Mouse (Mus musculus) kidney, embryonic 15.5 days (tissue): ENCODE measurements at regions not wholly inside any gene's neighbourhood (a gene's known extent, or its start where the extent isn't known, plus 50 kb on each side); places are given as distances from the start of the nearest gene placed in this dataset.
"Not testable (repeated sequence)": the region's sequence is repeated elsewhere in the genome, so short reads cannot be mapped to it uniquely, and the experiment has no call there.

ENCODE experiments used
- ATAC-seq: fragments of 200-750 bp; cut with Nextera tagmentation; replicated peaks from 2 replicates; pipeline ENCODE4 v1.8.0; 2017; ENCODE audit warnings: moderate TSS enrichment; ENCODE audit not compliant: low FRiP score
- H3K27ac ChIP-seq: fragments of 300-500 bp; sonication (generic); 2 replicates; pipeline ENCODE4 v1.5.1; 2015; ENCODE audit warnings: mild to moderate bottlenecking, inconsistent platforms
- H3K27me3 ChIP-seq: fragments of 300-500 bp; sonication (generic); 2 replicates; pipeline ENCODE4 v1.6.1; 2015; ENCODE audit warnings: inconsistent platforms
- H3K36me3 ChIP-seq: fragments of 300-500 bp; sonication (generic); 2 replicates; pipeline ENCODE4 v1.6.1; 2015; ENCODE audit warnings: inconsistent platforms
- H3K4me1 ChIP-seq: fragments of 300-500 bp; sonication (generic); 2 replicates; pipeline ENCODE4 v1.6.1; 2015; ENCODE audit warnings: inconsistent platforms
- H3K4me2 ChIP-seq: fragments of 300-500 bp; sonication (generic); 2 replicates; pipeline ENCODE4 v1.6.1; 2015; ENCODE audit warnings: moderate library complexity, mild to moderate bottlenecking, inconsistent platforms
- H3K4me3 ChIP-seq: fragments of 300-500 bp; sonication (generic); replicated peaks from 2 replicates; pipeline ENCODE4 v1.5.1; 2015; ENCODE audit warnings: mild to moderate bottlenecking, inconsistent platforms
- H3K9ac ChIP-seq: fragments of 300-500 bp; sonication (generic); 2 replicates; pipeline ENCODE4 v1.6.1; 2015; ENCODE audit warnings: mild to moderate bottlenecking, inconsistent platforms
- H3K9me3 ChIP-seq: fragments of 300-500 bp; sonication (generic); replicated peaks from 2 replicates; pipeline ENCODE4 v1.6.1; 2016; ENCODE audit warnings: inconsistent platforms
- WGBS: fragments of 180-500 bp; shearing (Covaris S2); methylation state at CpG from one replicate; pipeline ENCODE4 v1.1.7; 2015; ENCODE audit warnings: mixed read lengths; 5-methylcytosine and 5-hydroxymethylcytosine counted together

GRCm38 (mm10) chr9:4234796-4235195 lies 74.5 kb downstream of the Aasdhppt start:
- Histone ChIP-seq H3K4me3 (no peak overlapping the region), H3K4me1 (no peaks in the 10 kb centered on the region), H3K36me3 (no peaks in the 10 kb centered on the region), H3K9ac (no peak overlapping the region), H3K9me3 (no peaks in the 10 kb centered on the region), H3K27me3 (no peaks in the 10 kb centered on the region), H3K27ac (no peak overlapping the region), H3K4me2 (no peak overlapping the region)
- WGBS: 48% methylated on average over 6 of the region's 6 CpGs
- ATAC-seq: no peak

- not testable (repeated sequence) for H3K9me3 ChIP-seq, H3K4me3 ChIP-seq, ATAC-seq, H3K9ac ChIP-seq, H3K4me1 ChIP-seq, H3K27ac ChIP-seq, H3K27me3 ChIP-seq, H3K36me3 ChIP-seq, H3K4me2 ChIP-seq
- 87% methylated on average over 1 of the region's 1 CpGs for WGBS
Measured at GRCm38 (mm10) chr9:4214571-4214970, 94.7 kb downstream of the Aasdhppt start.

- ATAC-seq: no peak
- Histone ChIP-seq H3K9ac (no peak overlapping the region), H3K4me2 (no peak overlapping the region), H3K4me1 (no peaks in the 10 kb centered on the region), H3K27me3 (no peaks in the 10 kb centered on the region), H3K9me3 (no peaks in the 10 kb centered on the region), H3K4me3 (no peak overlapping the region), H3K27ac (no peak overlapping the region), H3K36me3 (no peaks in the 10 kb centered on the region)
- 95% methylated on average over 4 of the region's 4 CpGs for WGBS
Measured at GRCm38 (mm10) chr9:4209987-4210476, 99.2 kb downstream of the Aasdhppt start.

GRCm38 (mm10) chr9:4192737-4193136 lies 116.5 kb downstream of the Aasdhppt start:
- H3K4me3 ChIP-seq, H3K4me2 ChIP-seq, H3K27me3 ChIP-seq, H3K9me3 ChIP-seq, ATAC-seq, H3K4me1 ChIP-seq, H3K27ac ChIP-seq, H3K36me3 ChIP-seq, H3K9ac ChIP-seq: not testable (repeated sequence)
- WGBS: 81% methylated on average over 4 of the region's 4 CpGs

GRCm38 (mm10) chr9:4156011-4156410 lies 153.3 kb downstream of the Aasdhppt start:
- not testable (repeated sequence) for H3K36me3 ChIP-seq, H3K4me1 ChIP-seq, H3K4me3 ChIP-seq, H3K27me3 ChIP-seq, H3K9ac ChIP-seq, H3K4me2 ChIP-seq, H3K27ac ChIP-seq, H3K9me3 ChIP-seq, ATAC-seq
- 90% methylated on average over 12 of the region's 12 CpGs for WGBS

GRCm38 (mm10) chr9:4138829-4139228 lies 170.4 kb downstream of the Aasdhppt start:
- not testable (repeated sequence) for ATAC-seq, H3K36me3 ChIP-seq

GRCm38 (mm10) chr9:4092518-4092917 lies 216.8 kb downstream of the Aasdhppt start:
- H3K27ac ChIP-seq: no peak overlapping the region
- 84% methylated on average over 3 of the region's 3 CpGs for WGBS
- no peak overlapping the region for H3K4me3 ChIP-seq
- H3K4me1 ChIP-seq: no peaks in the 10 kb centered on the region
- no peaks in the 10 kb centered on the region for H3K9me3 ChIP-seq
- no peaks in the 10 kb centered on the region for H3K36me3 ChIP-seq
- no peak for ATAC-seq
- H3K4me2 ChIP-seq: no peak overlapping the region
- H3K27me3 ChIP-seq: no peaks in the 10 kb centered on the region
- no peak overlapping the region for H3K9ac ChIP-seq

More at GRCm38 (mm10) chr9:4138829-4139228, 170.4 kb downstream of the Aasdhppt start:
- not testable (repeated sequence) for H3K27me3 ChIP-seq, H3K4me3 ChIP-seq, H3K4me2 ChIP-seq, H3K4me1 ChIP-seq, H3K9ac ChIP-seq, H3K9me3 ChIP-seq, H3K27ac ChIP-seq
- WGBS: 53% methylated on average over 15 of the region's 15 CpGs

GRCm38 (mm10) chr9:4082668-4083067 lies 226.6 kb downstream of the Aasdhppt start:
- 66% methylated on average over 4 of the region's 4 CpGs for WGBS
- H3K36me3 ChIP-seq, H3K27ac ChIP-seq, H3K27me3 ChIP-seq, H3K9me3 ChIP-seq, H3K4me2 ChIP-seq, H3K4me1 ChIP-seq, H3K9ac ChIP-seq, H3K4me3 ChIP-seq, ATAC-seq: not testable (repeated sequence)

GRCm38 (mm10) chr9:4061037-4061436 lies 248.2 kb downstream of the Aasdhppt start:
- H3K27me3 ChIP-seq: no peaks in the 10 kb centered on the region
- no peaks in the 10 kb centered on the region for H3K9me3 ChIP-seq
- no peak overlapping the region for H3K4me2 ChIP-seq
- H3K27ac ChIP-seq: no peak overlapping the region
- ATAC-seq: no peak
- no peak overlapping the region for H3K9ac ChIP-seq
- H3K4me1 ChIP-seq: no peaks in the 10 kb centered on the region
- no peaks in the 10 kb centered on the region for H3K36me3 ChIP-seq
- no peak overlapping the region for H3K4me3 ChIP-seq

- Histone ChIP-seq H3K36me3 (no peaks in the 10 kb centered on the region), H3K4me2 (no peak overlapping the region), H3K9ac (no peak overlapping the region), H3K27me3 (no peaks in the 10 kb centered on the region), H3K9me3 (no peaks in the 10 kb centered on the region), H3K27ac (no peak overlapping the region), H3K4me3 (no peak overlapping the region), H3K4me1 (no peaks in the 10 kb centered on the region)
- no peak for ATAC-seq
Measured at GRCm38 (mm10) chr9:4048749-4049148, 260.5 kb downstream of the Aasdhppt start.

GRCm38 (mm10) chr9:4047654-4048053 lies 261.6 kb downstream of the Aasdhppt start:
- not testable (repeated sequence) for H3K27me3 ChIP-seq, ATAC-seq, H3K9ac ChIP-seq, H3K27ac ChIP-seq, H3K4me2 ChIP-seq, H3K4me1 ChIP-seq, H3K36me3 ChIP-seq, H3K4me3 ChIP-seq, H3K9me3 ChIP-seq
- 35% methylated on average over 1 of the region's 1 CpGs for WGBS

- Histone ChIP-seq H3K4me2 (no peak overlapping the region), H3K4me3 (no peak overlapping the region), H3K9me3 (no peaks in the 10 kb centered on the region), H3K27me3 (no peaks in the 10 kb centered on the region), H3K4me1 (no peaks in the 10 kb centered on the region), H3K36me3 (no peaks in the 10 kb centered on the region), H3K27ac (no peak overlapping the region), H3K9ac (no peak overlapping the region)
- WGBS: 48% methylated on average over 1 of the region's 1 CpGs
- ATAC-seq: peak; percentile 74; the same call in 1 of the 2 replicates
Measured at GRCm38 (mm10) chr9:4040871-4041665, 268.2 kb downstream of the Aasdhppt start.

- ATAC-seq, H3K27ac ChIP-seq: not testable (repeated sequence)
Measured at GRCm38 (mm10) chr9:4027181-4027580, 282.1 kb downstream of the Aasdhppt start.

More at GRCm38 (mm10) chr9:4027181-4027580, 282.1 kb downstream of the Aasdhppt start:
- H3K36me3 ChIP-seq, H3K4me1 ChIP-seq, H3K4me3 ChIP-seq, H3K9ac ChIP-seq, H3K27me3 ChIP-seq, H3K4me2 ChIP-seq, H3K9me3 ChIP-seq: not testable (repeated sequence)
- WGBS: 82% methylated on average over 3 of the region's 3 CpGs
